Mouse (Mus musculus) cerebellum, adult 18-20 months (tissue): ENCODE data around the gene Kctd20.
"Not testable (repeated sequence)": the region's sequence is repeated elsewhere in the genome, so short reads cannot be mapped to it uniquely, and the experiment has no call there.

Experiments used
- DNase-seq, 2 experiments: peaks; one replicate each; pipeline ENCODE4 v3.0.0; 2021

Kctd20 gene

DNA sequence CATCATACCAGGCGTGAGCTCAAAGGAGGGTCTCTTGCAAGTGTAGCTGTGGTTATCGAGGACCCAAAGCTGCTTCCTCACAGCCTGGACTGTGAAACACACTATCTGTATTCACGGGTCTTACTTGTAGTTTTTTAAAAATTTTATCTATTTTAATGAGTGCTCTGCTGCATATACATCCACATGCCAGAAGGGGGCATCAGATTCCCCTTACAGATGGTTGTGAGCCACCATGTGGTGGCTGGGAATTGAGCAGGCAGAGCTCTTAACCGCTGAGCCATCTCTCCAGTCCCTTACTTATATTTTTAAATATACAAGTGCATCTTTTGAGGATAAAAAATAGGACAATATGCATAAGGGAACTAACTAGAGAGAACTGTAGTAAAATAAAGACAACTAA, 36.0 kb downstream of the Kctd20 start:
- peak; percentile 39 to 46 for DNase-seq

DNA sequence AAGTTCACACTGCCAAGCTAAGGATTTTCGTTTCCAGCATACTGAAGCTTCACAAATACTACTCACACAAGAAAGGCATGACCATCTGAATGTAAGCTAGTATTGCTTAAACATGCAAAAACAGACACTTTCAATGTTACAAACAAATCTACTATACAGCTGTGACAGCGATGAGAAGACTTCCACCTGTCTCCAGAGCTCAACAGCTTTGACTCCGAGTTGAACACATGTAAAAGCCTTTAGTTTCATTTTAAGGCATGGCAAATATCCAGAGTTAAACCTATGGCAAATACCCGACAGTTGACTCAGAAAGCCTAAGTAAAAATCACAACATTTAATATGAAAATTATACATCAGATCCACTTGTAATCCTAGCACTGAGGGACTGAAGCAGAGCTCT, 36.5 kb downstream of the Kctd20 start:
- no peak for DNase-seq

DNA sequence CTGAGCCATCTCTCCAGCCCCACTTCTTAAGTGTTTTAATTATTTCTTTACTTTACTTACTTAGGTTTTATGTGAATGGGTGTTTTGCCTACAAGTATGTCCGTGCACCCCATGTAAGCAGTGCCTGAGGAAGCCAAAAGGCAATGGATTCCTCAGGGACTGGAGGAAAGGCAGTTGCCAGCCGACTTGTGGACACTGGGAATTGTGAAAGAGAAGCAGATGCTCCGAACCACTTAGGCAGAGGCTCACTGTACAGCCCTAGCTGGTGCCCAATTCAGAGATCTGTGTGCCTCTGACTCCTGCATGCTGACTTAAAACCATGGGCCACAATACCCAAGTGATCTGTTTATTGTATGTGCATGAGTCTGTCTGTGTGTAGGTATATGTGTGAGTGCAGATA, 37.2 kb downstream of the Kctd20 start:
- no peak for DNase-seq

DNA sequence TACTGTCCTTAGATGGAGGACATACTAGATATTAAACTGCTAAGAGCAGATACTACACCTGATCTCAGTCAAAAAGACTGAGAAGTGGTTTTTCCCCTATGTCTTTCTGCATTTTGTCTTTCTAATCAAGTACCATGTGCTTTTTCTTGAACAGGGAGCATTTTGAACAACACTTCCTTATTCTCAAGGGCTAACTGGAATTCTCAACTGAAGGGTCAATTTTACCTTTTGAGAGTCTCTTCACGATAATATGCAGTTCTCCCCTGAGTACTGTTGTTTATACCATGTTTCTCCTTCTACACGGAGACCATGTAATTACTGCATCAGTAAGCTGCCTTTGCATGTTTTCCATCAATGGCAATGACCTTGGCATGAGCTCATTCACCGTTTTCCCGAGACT, 38.3 kb downstream of the Kctd20 start:
- no peak for DNase-seq

DNA sequence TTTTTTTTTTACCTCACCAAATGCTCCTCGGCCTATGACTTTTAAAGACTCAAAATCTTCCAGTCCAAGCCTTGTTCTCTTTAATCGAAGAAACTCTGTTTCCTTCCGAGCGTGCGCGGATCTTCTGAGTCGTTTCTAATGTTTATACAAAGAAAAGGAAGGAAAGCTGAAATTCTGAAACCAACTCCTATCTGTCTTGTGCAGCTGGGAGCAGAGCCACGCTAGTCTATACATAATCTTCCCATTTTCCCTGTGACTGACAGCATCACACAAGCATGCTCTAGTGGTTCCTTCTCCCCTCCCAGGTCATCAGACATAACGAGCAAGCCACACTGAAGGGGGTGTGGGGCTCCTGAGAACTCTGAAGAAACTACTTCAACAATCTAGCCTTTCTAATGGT, 39.5 kb downstream of the Kctd20 start:
- DNase-seq: no peak

DNA sequence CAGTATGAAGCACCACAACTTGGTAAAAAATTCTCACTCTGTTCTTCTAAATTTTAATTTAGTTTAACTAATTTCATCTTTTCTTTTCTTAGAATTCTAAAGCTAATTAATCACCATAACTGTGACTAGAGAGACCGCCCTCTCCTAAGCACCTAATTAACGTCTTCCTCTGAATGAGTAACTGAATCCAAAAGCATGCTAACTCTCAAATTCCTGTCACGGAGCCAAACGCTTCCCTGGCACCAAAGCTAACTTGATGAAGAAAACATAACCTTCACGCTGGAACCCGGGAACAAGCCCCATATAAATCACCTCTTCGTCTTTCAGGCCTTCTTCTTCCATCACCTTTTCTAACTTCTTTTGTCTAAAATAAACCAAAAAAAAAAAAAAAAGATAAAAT, 40.4 kb downstream of the Kctd20 start:
- peak; percentile 12 to 24 for DNase-seq

DNA sequence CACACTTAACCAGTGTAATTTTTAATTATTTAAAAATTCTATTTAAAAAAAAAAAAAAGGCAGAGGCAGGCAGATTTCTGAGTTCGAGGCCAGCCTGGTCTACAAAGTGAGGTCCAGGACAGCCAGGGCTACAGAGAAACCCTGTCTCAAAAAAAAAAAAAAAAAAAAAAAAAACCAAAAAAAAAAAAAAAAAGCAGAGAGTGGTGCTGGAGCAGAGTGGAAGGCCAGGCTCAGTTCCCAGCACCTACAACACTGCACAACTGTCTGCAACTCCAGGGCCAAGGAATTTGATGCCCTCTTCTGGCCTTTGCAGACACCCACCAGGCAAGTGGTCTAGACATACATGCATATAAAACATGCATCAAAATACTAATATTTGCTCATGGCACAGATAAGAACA, 41.3 kb downstream of the Kctd20 start:
- not testable (repeated sequence) for DNase-seq

DNA sequence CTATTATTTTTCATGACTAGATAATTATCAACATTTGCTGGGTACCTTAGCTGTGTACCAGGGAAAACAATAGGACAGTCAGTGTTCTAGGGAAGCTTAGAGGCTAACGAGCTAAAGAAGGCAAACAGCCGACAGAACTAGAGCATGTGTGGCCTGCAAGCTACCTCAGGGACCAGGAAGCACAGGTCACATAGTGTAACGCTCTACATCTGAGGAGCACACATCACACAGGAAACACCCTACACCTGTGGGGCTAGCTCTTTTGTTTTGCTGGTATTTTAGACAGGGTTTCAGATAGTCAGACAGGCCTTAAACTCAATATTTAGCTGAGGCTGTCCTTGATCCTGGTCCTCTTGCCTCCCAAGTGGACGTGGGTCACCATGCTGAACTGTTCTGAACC, 42.9 kb downstream of the Kctd20 start:
- DNase-seq: no peak

DNA sequence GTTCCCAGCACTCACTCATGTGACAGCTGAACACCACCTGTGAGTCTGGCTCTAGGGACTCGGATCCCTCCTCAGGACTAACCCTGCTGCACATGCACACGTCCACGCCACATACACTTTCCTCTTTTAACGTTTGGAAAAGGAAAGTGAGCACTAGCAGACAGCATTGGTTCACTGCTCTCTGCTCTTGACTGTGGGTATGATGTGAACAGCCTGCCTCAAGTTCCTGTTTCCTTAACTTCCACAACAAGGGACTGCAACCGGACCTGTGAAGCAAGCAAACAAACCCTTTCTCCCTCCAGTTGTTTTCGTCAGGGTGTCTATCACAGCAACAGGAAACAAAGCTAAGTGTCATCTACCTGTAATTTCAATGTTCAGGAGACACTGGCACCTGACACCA, 48.7 kb downstream of the Kctd20 start:
- no peak for DNase-seq

DNA sequence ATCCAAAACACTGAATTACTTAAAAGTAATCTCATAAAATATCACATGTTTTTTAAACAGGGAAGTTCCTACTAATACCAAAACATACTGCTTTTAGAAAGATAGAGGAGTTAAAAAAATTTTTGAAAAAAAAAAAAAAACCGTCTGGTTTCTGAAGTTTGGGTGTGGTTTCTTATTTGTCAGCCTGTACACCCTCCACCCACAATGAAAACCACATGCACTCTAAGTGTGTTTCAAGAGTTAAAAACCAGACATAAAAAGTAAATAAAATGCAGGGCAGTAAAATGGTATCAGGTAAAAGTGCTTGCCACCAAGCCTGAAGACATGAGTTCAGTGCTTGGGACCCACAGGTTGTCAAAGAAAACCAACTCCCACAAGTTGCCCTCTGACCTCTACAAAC, 52.0 kb downstream of the Kctd20 start:
- DNase-seq: no peak

DNA sequence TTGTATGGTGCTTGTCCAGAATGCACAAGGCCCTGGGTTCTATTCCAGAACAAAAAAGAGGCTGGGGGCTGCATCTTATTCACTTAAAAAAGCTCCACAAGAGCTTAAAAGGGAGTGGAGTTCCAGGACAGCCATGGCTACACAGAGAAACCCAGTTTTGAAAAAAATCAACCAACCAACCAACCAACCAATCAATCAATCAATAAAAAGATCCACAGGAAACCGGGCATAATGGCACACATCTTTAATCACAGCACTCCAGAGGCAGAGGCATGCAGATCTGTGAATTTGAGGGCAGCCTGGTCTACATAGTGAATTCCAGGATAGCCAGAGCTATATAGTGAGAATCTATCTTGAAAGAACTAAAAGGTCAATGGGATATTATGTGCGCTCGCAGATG, 53.3 kb downstream of the Kctd20 start:
- DNase-seq: no peak

DNA sequence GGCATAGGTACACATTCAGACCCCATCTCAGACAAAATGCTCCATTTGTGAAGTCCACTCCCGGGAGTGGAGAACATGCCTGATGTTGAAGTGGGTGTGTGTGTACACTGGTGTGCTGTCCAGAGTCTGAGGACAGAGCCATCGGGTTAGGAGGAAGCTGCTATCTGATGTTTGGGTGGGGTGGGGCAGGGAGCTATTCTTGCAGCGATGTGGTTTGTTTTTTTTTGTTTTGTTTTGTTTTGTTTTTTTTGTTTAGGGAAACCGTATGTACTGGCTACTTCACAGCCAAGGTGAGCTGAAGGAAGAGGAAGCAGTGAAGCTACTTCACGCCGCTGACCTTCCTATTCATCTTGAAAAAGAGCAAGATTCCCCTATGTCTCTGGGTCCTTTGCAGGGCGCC, 55.1 kb downstream of the Kctd20 start:
- no peak for DNase-seq

DNA sequence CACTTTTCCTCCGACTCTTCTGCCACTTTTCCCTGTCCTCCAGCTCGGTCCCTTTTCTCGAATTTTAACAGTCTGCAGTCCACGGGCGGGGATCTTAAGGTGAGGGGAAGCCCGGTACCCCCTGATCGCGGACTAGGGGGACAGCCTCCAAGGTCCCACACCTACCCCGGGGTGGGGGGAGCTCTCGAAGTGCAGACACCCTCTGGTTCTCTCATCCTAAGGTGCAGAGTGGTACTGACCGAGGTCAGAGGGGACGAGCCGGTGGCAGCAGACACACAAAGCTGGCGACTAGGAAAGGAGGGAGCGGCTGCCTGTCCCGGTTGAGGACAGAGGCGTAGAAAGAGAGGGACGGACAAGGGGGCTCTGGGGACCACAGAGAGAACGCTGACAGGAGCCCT, 55.5 kb downstream of the Kctd20 start:
- DNase-seq: peak in 1 of 2 experiments; percentile 33

DNA sequence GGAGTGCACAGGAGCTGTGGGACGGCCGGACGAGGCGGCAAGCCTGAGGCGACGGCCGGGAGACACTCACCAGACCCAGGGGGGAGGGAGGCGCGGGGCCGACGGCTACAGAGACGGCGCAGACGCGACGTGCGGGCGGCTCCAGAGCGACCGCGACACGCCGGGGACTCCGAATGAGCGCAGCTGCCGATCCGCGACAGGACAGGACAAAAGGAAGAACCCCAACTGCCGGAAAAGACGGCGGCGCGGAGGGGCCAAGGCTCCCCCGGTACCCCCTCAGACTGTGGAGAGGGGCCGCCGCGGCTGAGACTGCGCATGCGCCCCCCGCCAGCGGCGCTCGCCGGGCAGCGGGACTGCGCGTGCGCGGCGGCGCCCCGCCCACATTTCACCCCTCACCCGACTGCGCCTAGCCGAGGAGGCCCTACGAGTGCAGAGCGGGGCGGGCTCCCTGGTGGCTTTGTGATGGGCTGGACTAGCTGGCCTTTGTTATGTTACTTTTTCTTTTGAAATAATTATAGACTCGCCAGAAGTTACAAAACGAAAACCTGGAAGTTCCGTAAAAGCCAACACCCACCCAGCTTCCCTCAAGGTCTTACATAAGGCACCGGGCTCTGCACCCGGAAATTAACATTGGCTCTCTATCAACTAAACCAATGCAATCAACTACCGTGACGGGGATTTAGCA, 56.0 kb downstream of the Kctd20 start, which contains the start of gene Stk38:
Gene Stk38, minus strand, starts transcription at position 355 of the 685 bp plus-strand sequence.
- peak; percentile 86 to 97 for DNase-seq

DNA sequence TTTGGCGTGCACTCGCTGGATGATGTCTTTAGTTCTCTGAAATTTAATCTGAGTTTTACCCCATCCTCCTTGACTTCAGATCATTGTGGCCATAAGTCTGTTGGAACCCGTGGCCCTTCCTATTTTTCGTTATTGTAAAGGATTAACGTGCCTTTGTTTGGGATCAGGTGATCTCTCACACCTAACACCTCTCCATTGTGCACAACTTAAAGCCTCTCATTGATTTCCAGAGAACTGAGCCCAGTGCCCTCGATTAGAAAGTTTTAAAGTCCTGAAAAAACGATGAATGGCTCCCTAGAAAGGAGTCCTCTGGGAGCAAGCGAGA, 56.5 kb downstream of the Kctd20 start:
- no peak for DNase-seq

DNA sequence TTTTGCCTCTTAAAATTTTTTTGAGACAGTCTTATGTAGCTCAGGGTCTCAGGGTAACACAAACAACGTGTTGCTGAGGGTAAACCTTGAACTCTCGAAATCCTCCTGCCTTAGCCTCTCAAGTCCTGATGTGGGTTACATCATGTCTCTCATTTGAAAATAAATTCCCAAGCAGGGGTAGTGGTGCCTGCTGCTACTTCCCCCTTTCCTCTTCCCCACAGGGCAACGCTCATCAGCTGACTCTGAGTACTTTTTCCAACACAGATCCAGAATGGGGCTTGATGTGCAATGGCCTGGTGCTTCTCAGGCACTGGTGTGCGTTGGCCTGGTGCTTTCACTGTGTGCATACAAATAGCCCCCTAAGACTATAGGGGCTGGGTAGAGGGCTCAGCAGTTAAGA, 57.4 kb downstream of the Kctd20 start:
- DNase-seq: no peak

DNA sequence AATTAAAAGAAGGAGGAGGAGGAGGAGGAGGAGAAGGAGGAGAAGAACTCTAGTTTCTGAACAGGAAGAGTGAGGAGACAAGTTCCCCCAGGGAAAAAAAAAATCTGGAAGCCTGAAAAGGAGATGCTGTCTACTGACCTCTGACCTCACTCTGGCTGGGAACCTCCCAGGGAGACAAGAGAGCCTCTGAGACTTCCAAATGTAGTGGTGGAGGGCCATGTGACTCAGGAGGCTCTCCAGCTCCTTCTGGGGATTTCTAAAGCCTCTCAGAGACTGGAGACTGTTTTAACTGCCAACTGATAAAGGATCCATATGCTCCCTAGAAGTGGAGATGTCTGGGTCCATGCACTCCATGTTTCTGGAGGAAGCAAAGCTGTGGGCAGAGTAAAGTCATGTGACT, 62.5 kb downstream of the Kctd20 start:
- DNase-seq: no peak

DNA sequence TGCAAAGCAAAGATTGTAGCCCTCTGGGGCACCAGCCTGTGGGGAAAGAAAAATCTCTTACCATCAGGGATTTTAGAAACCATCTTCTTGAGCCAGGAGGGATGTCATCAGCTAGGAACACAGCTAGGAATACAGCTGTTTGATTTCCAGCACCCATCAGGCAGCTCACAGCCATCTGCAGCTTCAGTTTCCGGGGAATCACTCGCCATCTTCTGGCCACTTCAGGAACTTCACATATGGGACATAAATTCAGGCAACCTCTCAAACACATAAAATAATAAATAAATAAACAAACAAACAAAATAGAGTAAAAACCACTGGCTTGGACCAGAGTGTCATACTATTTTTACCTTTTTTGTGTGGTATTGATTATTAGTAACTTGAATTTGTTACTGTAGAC, 63.9 kb downstream of the Kctd20 start:
- peak in 1 of 2 experiments; percentile 35 for DNase-seq

DNA sequence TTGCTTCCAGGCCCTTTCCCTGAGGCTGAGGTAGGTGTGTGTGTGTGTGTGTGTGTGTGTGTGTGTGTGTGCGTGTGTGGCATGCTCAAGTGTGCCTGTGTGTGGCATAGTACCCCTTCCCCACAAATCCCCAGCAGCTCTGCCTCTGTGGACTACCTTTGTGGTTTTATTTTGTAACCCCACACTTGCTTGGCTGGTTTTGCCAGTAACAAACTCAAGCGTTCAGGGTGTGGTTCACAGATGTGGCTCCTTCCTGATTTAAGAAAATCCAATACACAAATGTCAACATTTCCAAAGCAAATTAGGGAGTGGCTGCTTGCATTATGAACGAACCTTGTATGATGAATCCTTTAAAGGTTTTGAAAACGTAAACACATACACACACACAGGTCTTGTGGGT, 65.0 kb downstream of the Kctd20 start:
- DNase-seq: no peak

DNA sequence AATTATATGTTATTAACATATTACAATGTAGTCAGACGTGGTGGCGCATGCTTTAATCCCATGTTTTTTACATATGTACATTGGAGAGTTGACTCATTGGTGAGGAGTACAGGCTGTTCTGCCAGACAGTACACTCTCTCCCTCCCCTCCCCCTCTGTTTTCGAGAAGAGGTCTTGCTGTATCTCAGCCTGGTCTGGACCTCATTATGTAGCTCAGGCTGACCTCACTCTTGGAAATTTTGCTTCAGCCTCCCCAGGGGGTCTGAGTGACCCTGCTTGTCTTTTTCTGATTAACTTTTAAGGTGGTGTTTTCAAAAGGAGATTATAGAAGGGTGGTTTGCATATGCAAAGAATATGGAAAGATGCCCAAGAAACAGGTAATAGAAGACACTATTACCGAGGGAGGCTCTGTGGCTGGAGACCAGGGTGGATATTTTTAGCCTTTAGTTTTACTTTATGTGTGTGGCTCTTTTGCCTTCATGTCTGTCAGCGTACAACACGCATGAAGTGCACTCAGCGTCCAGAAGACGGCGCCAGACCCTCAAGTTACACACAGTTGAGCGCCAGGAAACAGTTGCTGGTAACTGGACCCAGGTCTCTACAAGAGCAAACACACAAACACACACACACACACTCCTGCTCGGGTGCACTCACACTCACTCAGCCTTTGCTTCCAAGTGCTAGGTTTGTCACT, 66.7 kb downstream of the Kctd20 start:
- no peak for DNase-seq
